In the genomic region with DNA sequence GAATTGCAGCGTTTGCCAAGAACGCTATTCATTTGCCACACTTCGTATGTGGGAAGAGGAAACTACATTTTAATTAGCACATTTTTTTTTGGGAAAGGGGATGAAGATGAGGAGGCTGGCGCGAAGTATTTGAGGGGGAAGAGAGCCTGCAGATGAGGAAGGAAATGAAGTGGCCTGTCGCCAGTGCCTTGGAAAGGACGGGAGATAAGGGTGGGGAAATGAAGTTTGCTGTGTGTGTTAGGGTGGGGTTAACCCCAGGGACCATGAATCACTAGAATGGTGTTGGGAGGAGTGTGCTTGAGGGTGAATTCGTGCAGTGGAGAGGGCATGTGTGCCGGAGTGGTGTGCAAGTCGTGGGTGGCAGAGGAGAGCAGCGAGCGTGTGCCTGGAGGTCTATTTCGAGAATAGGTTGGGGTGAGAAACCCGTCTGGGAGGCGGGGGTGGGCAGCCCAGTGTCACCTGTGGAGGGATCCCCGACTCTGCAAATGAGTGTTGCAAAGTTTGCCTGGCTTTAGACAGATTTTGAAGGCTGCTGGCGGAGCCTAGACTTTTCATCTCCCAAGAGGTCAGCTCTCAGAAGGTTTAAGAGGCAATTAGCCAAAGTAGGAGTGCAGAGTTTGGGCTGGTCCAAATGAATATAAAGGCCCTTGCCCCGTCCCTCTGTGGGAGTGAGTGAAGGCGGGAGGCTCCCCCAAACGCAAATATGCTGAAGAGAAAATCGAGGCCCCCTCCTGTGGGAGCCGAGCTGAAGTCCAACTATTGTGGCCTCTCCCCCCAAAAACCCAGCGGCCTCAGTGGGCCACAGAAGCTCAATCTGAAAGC, we compare ENCODE assay signal across 8 mouse cellular contexts. TPM values are rescaled to one million over a fixed set of nuclear protein-coding genes. Genes with fewer than 3 reads are reported as not detected.
A peak's percentile ranks its signal among the peaks of the same experiment; 100 is the strongest.
DNase-seq lines count a peak whose midpoint lies in the region; ATAC-seq and TF ChIP-seq lines count a peak whose summit lies in the region.

No protein-coding gene starts in this region.

- peaks cover 38% of the 10 kb centered on the region for H3K4me1 ChIP-seq in erythroblast, embryonic 14.5 days (ENCODE audit: control insufficient read depth)
- peaks cover 44% of the 10 kb centered on the region for H3K4me1 ChIP-seq in embryonic facial prominence, embryonic 12.5 days
- peaks cover 42% of the 10 kb centered on the region for H3K4me1 ChIP-seq in kidney, embryonic 15.5 days
- peaks cover 29% of the 10 kb centered on the region for H3K4me1 ChIP-seq in limb, embryonic 14.5 days (ENCODE audit: control insufficient read depth, insufficient read depth, low read length)
- H3K4me1 ChIP-seq in midbrain, embryonic 15.5 days, result peaks cover 30% of the 10 kb centered on the region

- no peak for ATAC-seq in erythroblast, adult 5-6 weeks (replicated peaks; ENCODE audit: low FRiP score, poor library complexity, severe bottlenecking)
- no peak for ATAC-seq in embryonic facial prominence, embryonic 12.5 days (ENCODE audit: insufficient number of reproducible peaks, insufficient read depth, low FRiP score, low TSS enrichment)
- peak; percentile 4; the same call in 1 of the 2 replicates for ATAC-seq in kidney, embryonic 15.5 days (replicated peaks; ENCODE audit: low FRiP score)
- no peak; the same call in 1 of the 2 replicates for ATAC-seq in limb, embryonic 14.5 days (ENCODE audit: low FRiP score, low read depth)
- peak; percentile 29 for ATAC-seq in midbrain, embryonic 15.5 days (replicated peaks)

- peak overlapping the region; percentile 82 for H3K4me3 ChIP-seq in erythroblast, embryonic 14.5 days (replicated peaks)
- peak overlapping the region; percentile 90 for H3K4me3 ChIP-seq in embryonic facial prominence, embryonic 12.5 days
- peak overlapping the region; percentile 80 for H3K4me3 ChIP-seq in kidney, embryonic 15.5 days (replicated peaks)
- H3K4me3 ChIP-seq in limb, embryonic 14.5 days (replicated peaks; ENCODE audit: low read length), result peak overlapping the region; percentile 95
- H3K4me3 ChIP-seq in midbrain, embryonic 15.5 days, result peak overlapping the region; percentile 79

- H3K36me3 ChIP-seq in erythroblast, embryonic 14.5 days (ENCODE audit: control insufficient read depth), result no peaks in the 10 kb centered on the region
- H3K36me3 ChIP-seq in embryonic facial prominence, embryonic 12.5 days, result no peaks in the 10 kb centered on the region
- no peaks in the 10 kb centered on the region for H3K36me3 ChIP-seq in kidney, embryonic 15.5 days
- H3K36me3 ChIP-seq in limb, embryonic 14.5 days (ENCODE audit: control insufficient read depth, insufficient read depth, low read length), result no peaks in the 10 kb centered on the region
- H3K36me3 ChIP-seq in midbrain, embryonic 15.5 days (replicated peaks), result no peaks in the 10 kb centered on the region

- H3K27me3 ChIP-seq in erythroblast, embryonic 14.5 days (ENCODE audit: control insufficient read depth), result peaks cover 54% of the 10 kb centered on the region
- no peaks in the 10 kb centered on the region for H3K27me3 ChIP-seq in embryonic facial prominence, embryonic 12.5 days
- H3K27me3 ChIP-seq in kidney, embryonic 15.5 days, result peaks cover 4% of the 10 kb centered on the region; the same call in 1 of the 2 replicates
- H3K27me3 ChIP-seq in limb, embryonic 14.5 days (ENCODE audit: control insufficient read depth, insufficient read depth, low read length), result no peaks in the 10 kb centered on the region
- peaks cover 5% of the 10 kb centered on the region; the same call in 1 of the 2 replicates for H3K27me3 ChIP-seq in midbrain, embryonic 15.5 days (replicated peaks)

- H3K27ac ChIP-seq in embryonic facial prominence, embryonic 12.5 days, result peak overlapping the region; percentile 84
- H3K27ac ChIP-seq in kidney, embryonic 15.5 days, result peak overlapping the region; percentile 93
- H3K27ac ChIP-seq in limb, embryonic 14.5 days (replicated peaks; ENCODE audit: low read depth, low read length), result peak overlapping the region; percentile 91
- peak overlapping the region; percentile 83 for H3K27ac ChIP-seq in midbrain, embryonic 15.5 days

- 3% methylated on average over 23 of the region's 23 CpGs for WGBS in embryonic facial prominence, embryonic 12.5 days
- WGBS in kidney, embryonic 15.5 days, result 2% methylated on average over 23 of the region's 23 CpGs
- 2% methylated on average over 23 of the region's 23 CpGs for WGBS in limb, embryonic 14.5 days
- 1% methylated on average over 23 of the region's 23 CpGs for WGBS in midbrain, embryonic 15.5 days

- H3K4me2 ChIP-seq in embryonic facial prominence, embryonic 12.5 days (replicated peaks), result peak overlapping the region; percentile 65
- H3K4me2 ChIP-seq in kidney, embryonic 15.5 days, result peak overlapping the region; percentile 77
- H3K4me2 ChIP-seq in limb, embryonic 14.5 days (replicated peaks; ENCODE audit: low read depth, low read length, severe bottlenecking), result peak overlapping the region; percentile 90
- peak overlapping the region; percentile 97 for H3K4me2 ChIP-seq in midbrain, embryonic 15.5 days

- no peak for TF ChIP-seq POLR2A in limb, embryonic 14.5 days (IDR thresholded peaks at IDR 0.05; ENCODE audit: borderline replicate concordance, extremely low read depth, insufficient read depth, insufficient read length)

- peaks cover 2% of the 10 kb centered on the region; the same call in 1 of the 2 replicates for H3K9me3 ChIP-seq in erythroblast, embryonic 14.5 days (ENCODE audit: control insufficient read depth, low read length)
- no peaks in the 10 kb centered on the region for H3K9me3 ChIP-seq in embryonic facial prominence, embryonic 12.5 days
- H3K9me3 ChIP-seq in kidney, embryonic 15.5 days (replicated peaks), result no peaks in the 10 kb centered on the region
- no peaks in the 10 kb centered on the region for H3K9me3 ChIP-seq in limb, embryonic 14.5 days (ENCODE audit: control insufficient read depth, low read length)
- no peaks in the 10 kb centered on the region for H3K9me3 ChIP-seq in midbrain, embryonic 15.5 days

- H3K9ac ChIP-seq in embryonic facial prominence, embryonic 12.5 days, result peak overlapping the region; percentile 49
- H3K9ac ChIP-seq in kidney, embryonic 15.5 days, result peak overlapping the region; percentile 72
- H3K9ac ChIP-seq in limb, embryonic 14.5 days (ENCODE audit: low read depth, low read length, severe bottlenecking), result peak overlapping the region; percentile 74
- peak overlapping the region; percentile 68 for H3K9ac ChIP-seq in midbrain, embryonic 15.5 days

- peak; percentile 80 to 84 for DNase-seq in heart, adult 9 months (ENCODE audit: low spot score in 2 of 2)
- DNase-seq in limb, embryonic 14.5 days (ENCODE audit: low spot score), result peak; percentile 36
- DNase-seq in spleen, postnatal 36 days (ENCODE audit: low spot score in 2 of 2), result peak; percentile 62 to 64

RNA-seq across cellular contexts. Expression of a gene that starts 1.2 kb away (rescaled TPM):
- polyA plus RNA-seq in erythroblast, embryonic 14.5 days (2012), result 0.09 and 0.18 TPM in 2 replicates
- 38.0 and 46.8 TPM in 2 replicates for total RNA-seq in erythroblast, adult 5-6 weeks (2015; ENCODE audit: low replicate concordance)
- total RNA-seq in erythroblast, adult 5-6 weeks (2017; ENCODE audit: low replicate concordance), result 35.1 and 35.5 TPM in 2 replicates
- polyA plus RNA-seq in embryonic facial prominence, embryonic 12.5 days (2016; fragmentation: Nextera tagmentation; extraction: Ambion mirVana), result 83.4 and 90.5 TPM in 2 replicates
- 80.1 and 85.6 TPM in 2 replicates for polyA plus RNA-seq in kidney, embryonic 15.5 days (2015; fragmentation: Nextera tagmentation; extraction: Ambion mirVana)
- 46.8 and 53.0 TPM in 2 replicates for polyA plus RNA-seq in limb, embryonic 14.5 days (2012; rRNA removed)
- polyA plus RNA-seq in limb, embryonic 14.5 days (2014; fragmentation: Nextera tagmentation; extraction: Ambion mirVana), result 89.5 and 97.3 TPM in 2 replicates
- polyA plus RNA-seq in midbrain, embryonic 15.5 days (2015; fragmentation: Nextera tagmentation; extraction: Ambion mirVana), result 30.2 and 33.6 TPM in 2 replicates

Comparison
In these comparisons a context has a peak if more than half of its experiments do, and no peak if none do; other contexts are left out.
1. ATAC-seq: peak in kidney, embryonic 15.5 days (single experiment) and midbrain, embryonic 15.5 days (single experiment); none in erythroblast, adult 5-6 weeks (single experiment), embryonic facial prominence, embryonic 12.5 days (single experiment) and limb, embryonic 14.5 days (single experiment).
2. RNA of a gene that starts 1.2 kb away (polyA plus RNA-seq): 83.4 to 90.5 TPM in embryonic facial prominence, embryonic 12.5 days, 46.8 to 97.3 TPM in limb, embryonic 14.5 days, 80.1 to 85.6 TPM in kidney, embryonic 15.5 days and 30.2 to 33.6 TPM in midbrain, embryonic 15.5 days; 0.09 to 0.18 TPM in erythroblast, embryonic 14.5 days; every median in the first group is over 10 times any median in the second.
3. Peak in every context shown above with its lines, with median percentiles within 50 percentile points of each other: H3K4me3 ChIP-seq, H3K27ac ChIP-seq, H3K4me2 ChIP-seq, H3K9ac ChIP-seq and DNase-seq.